Comparison of ENCODE assay signal across 19 mouse cellular contexts in genomic region chr14:22372666-22373360, GRCm38 (mm10).
DNase-seq lines count a peak whose midpoint lies in the region; ATAC-seq and TF ChIP-seq lines count a peak whose summit lies in the region.
"Had no signal": no experiment of that assay in that cellular context is flagged by ENCODE, and none has a peak within 500 bp of the region (broad histone marks: within the 10 kb centered on the region; RNA-seq: fewer than 3 reads in every experiment).

No protein-coding gene starts in this region.

- peak; percentile 52 for DNase-seq in CH12.LX (ENCODE audit: extremely low read depth)
- no peak for DNase-seq in embryonic facial prominence, embryonic 10.5 days (ENCODE audit: low spot score)
- no peak for DNase-seq in MN1 (ENCODE audit: low spot score)
- DNase-seq in cerebellum, adult 2 months: no peak
- DNase-seq: adrenal gland, adult 2 months; cerebellum, adult 9-10 months; gastrocnemius, postnatal 36 days; kidney, postnatal 36 days; layer of hippocampus, postnatal 36 days; lung, embryonic 14.5 days; lung, postnatal 4 days; retina, postnatal 1 day; thymus, adult 2 months had no signal

- no peaks in the 10 kb centered on the region for H3K79me2 ChIP-seq in CH12.LX (replicated peaks; ENCODE audit: control insufficient read depth, extremely low read depth, insufficient read depth, poor library complexity, severe bottlenecking)

- TF ChIP-seq POLR2A in CH12.LX (IDR thresholded peaks at IDR 0.05; ENCODE audit: low read depth, low read length): no peak
- TF ChIP-seq POLR2A in cerebellum, adult 2 months (IDR thresholded peaks at IDR 0.05; ENCODE audit: borderline replicate concordance, insufficient read depth, low read length): no peak

- no peak for ATAC-seq in intestine, embryonic 16.5 days
- no peak for ATAC-seq in intestine, embryonic 15.5 days
- no peak for ATAC-seq in limb, embryonic 15.5 days (ENCODE audit: insufficient number of reproducible peaks, low FRiP score, low TSS enrichment, low read depth)
- ATAC-seq: liver, embryonic 12.5 days had no signal

- no peak for TF ChIP-seq CTCF in CH12.LX (conservative IDR thresholded peaks at IDR 0.05 in 1 of 2, IDR thresholded peaks at IDR 0.05 in 1 of 2; ENCODE audit: low read depth in 2 of 2, low read length in 2 of 2)
- TF ChIP-seq CTCF in cerebellum, adult 2 months (IDR thresholded peaks at IDR 0.05; ENCODE audit: borderline replicate concordance, insufficient read depth, low read depth, low read length): no peak

- no peak; the same call in 1 of the 2 replicates for TF ChIP-seq RAD21 in CH12.LX (IDR thresholded peaks at IDR 0.05; ENCODE audit: low read depth, low read length)

- H3K4me1 ChIP-seq in intestine, embryonic 16.5 days (ENCODE audit: control insufficient read depth, insufficient read depth, low read length): no peaks in the 10 kb centered on the region
- H3K4me1 ChIP-seq in intestine, embryonic 15.5 days (replicated peaks): no peaks in the 10 kb centered on the region; the same call in 1 of the 2 replicates
- peaks cover 3 to 24% of the 10 kb centered on the region in 2 experiments; a peak in 3 of 4 replicates for H3K4me1 ChIP-seq in CH12.LX (ENCODE audit: control insufficient read depth in 1 of 2, insufficient read depth in 2 of 2)
- H3K4me1 ChIP-seq in embryonic facial prominence, embryonic 10.5 days: peaks cover 12% of the 10 kb centered on the region; the same call in 1 of the 2 replicates
- H3K4me1 ChIP-seq in limb, embryonic 15.5 days: 0 out of 2 replicates have a peak, but pooled peaks cover 8% of the 10 kb centered on the region
- H3K4me1 ChIP-seq in cerebellum, adult 2 months (ENCODE audit: control insufficient read depth, insufficient read depth, low read length): no peaks in the 10 kb centered on the region
- H3K4me1 ChIP-seq: hindbrain, embryonic 12.5 days; liver, embryonic 12.5 days had no signal

- H3K36me3 ChIP-seq in intestine, embryonic 16.5 days (ENCODE audit: control insufficient read depth, insufficient read depth, low read length): no peaks in the 10 kb centered on the region
- no peaks in the 10 kb centered on the region for H3K36me3 ChIP-seq in intestine, embryonic 15.5 days
- H3K36me3 ChIP-seq in CH12.LX (replicated peaks in 1 of 2; ENCODE audit: control insufficient read depth in 1 of 2, insufficient read depth in 1 of 2, low read length in 1 of 2): no peaks in the 10 kb centered on the region
- no peaks in the 10 kb centered on the region for H3K36me3 ChIP-seq in embryonic facial prominence, embryonic 10.5 days (replicated peaks)
- no peaks in the 10 kb centered on the region for H3K36me3 ChIP-seq in limb, embryonic 15.5 days
- H3K36me3 ChIP-seq: hindbrain, embryonic 12.5 days; liver, embryonic 12.5 days had no signal

- 0 out of 2 replicates have a peak overlapping the region, but pooled peaks have one; percentile 5 for H3K27ac ChIP-seq in intestine, embryonic 16.5 days (ENCODE audit: low read length)
- no peak overlapping the region for H3K27ac ChIP-seq in intestine, embryonic 15.5 days
- H3K27ac ChIP-seq in CH12.LX (ENCODE audit: insufficient read depth, low read depth): no peak overlapping the region
- 0 out of 2 replicates have a peak overlapping the region, but pooled peaks have one; percentile 35 for H3K27ac ChIP-seq in embryonic facial prominence, embryonic 10.5 days (replicated peaks)
- H3K27ac ChIP-seq in limb, embryonic 15.5 days: peak overlapping the region; percentile 72
- H3K27ac ChIP-seq in cerebellum, adult 2 months (ENCODE audit: insufficient read depth, low read length): no peak overlapping the region
- H3K27ac ChIP-seq: hindbrain, embryonic 12.5 days; liver, embryonic 12.5 days had no signal

- H3K9ac ChIP-seq in intestine, embryonic 16.5 days (ENCODE audit: low read depth, low read length): no peak overlapping the region
- H3K9ac ChIP-seq in intestine, embryonic 15.5 days: no peak overlapping the region
- no peak overlapping the region for H3K9ac ChIP-seq in CH12.LX (ENCODE audit: insufficient read depth, low read depth)
- H3K9ac ChIP-seq in limb, embryonic 15.5 days: no peak overlapping the region
- H3K9ac ChIP-seq: hindbrain, embryonic 12.5 days; liver, embryonic 12.5 days; lung, embryonic 14.5 days had no signal

- dilution Hi-C loops in CH12.LX (cut with MboI; ENCODE audit: extremely low pct_ligation_motif_present, extremely low pct_unique_long_range_greater_than_20kb, low sequenced_read_pairs): no loop called here

- no peaks in the 10 kb centered on the region for H3K27me3 ChIP-seq in intestine, embryonic 16.5 days (replicated peaks; ENCODE audit: control insufficient read depth, insufficient read depth, low read length)
- no peaks in the 10 kb centered on the region for H3K27me3 ChIP-seq in intestine, embryonic 15.5 days (replicated peaks)
- no peaks in the 10 kb centered on the region for H3K27me3 ChIP-seq in CH12.LX (replicated peaks)
- no peaks in the 10 kb centered on the region for H3K27me3 ChIP-seq in embryonic facial prominence, embryonic 10.5 days (replicated peaks; ENCODE audit: low read depth, poor library complexity, severe bottlenecking)
- H3K27me3 ChIP-seq in limb, embryonic 15.5 days: no peaks in the 10 kb centered on the region
- H3K27me3 ChIP-seq in cerebellum, adult 2 months (ENCODE audit: control insufficient read depth, insufficient read depth, low read length): no peaks in the 10 kb centered on the region
- H3K27me3 ChIP-seq: hindbrain, embryonic 12.5 days; liver, embryonic 12.5 days had no signal

- H3K4me2 ChIP-seq in intestine, embryonic 16.5 days (ENCODE audit: low read depth, low read length): no peak overlapping the region
- no peak overlapping the region for H3K4me2 ChIP-seq in intestine, embryonic 15.5 days (replicated peaks)
- peak overlapping the region; percentile 9; the same call in 1 of the 2 replicates for H3K4me2 ChIP-seq in CH12.LX (ENCODE audit: insufficient read depth, low read depth, poor library complexity, severe bottlenecking)
- H3K4me2 ChIP-seq in limb, embryonic 15.5 days: no peak overlapping the region
- H3K4me2 ChIP-seq: hindbrain, embryonic 12.5 days; liver, embryonic 12.5 days; lung, embryonic 14.5 days; midbrain, embryonic 11.5 days had no signal

- H3K4me3 ChIP-seq in intestine, embryonic 16.5 days (ENCODE audit: low read length): no peak overlapping the region
- no peak overlapping the region for H3K4me3 ChIP-seq in intestine, embryonic 15.5 days (replicated peaks)
- peak overlapping the region in 1 of 3 experiments; percentile 13 for H3K4me3 ChIP-seq in CH12.LX (replicated peaks in 1 of 3; ENCODE audit: low read depth in 2 of 3, low read length in 2 of 3, poor library complexity in 1 of 3)
- H3K4me3 ChIP-seq in embryonic facial prominence, embryonic 10.5 days: no peak overlapping the region
- H3K4me3 ChIP-seq in limb, embryonic 15.5 days: no peak overlapping the region
- no peak overlapping the region for H3K4me3 ChIP-seq in cerebellum, adult 2 months (replicated peaks; ENCODE audit: insufficient read depth, low read depth, low read length)
- H3K4me3 ChIP-seq: hindbrain, embryonic 12.5 days; liver, embryonic 12.5 days had no signal

- TF ChIP-seq EP300 in CH12.LX (IDR thresholded peaks at IDR 0.05; ENCODE audit: low read length): peak; percentile 75

- in situ Hi-C loops in CH12.LX (cut with MboI; ENCODE audit: low pct_ligation_motif_present, low pct_unique_long_range_greater_than_20kb, low sequenced_read_pairs): no loop called here

- H3K9me3 ChIP-seq in intestine, embryonic 16.5 days (ENCODE audit: control insufficient read depth, low read length): 0 out of 2 replicates have a peak, but pooled peaks cover 4% of the 10 kb centered on the region
- no peaks in the 10 kb centered on the region for H3K9me3 ChIP-seq in intestine, embryonic 15.5 days
- H3K9me3 ChIP-seq in CH12.LX (replicated peaks; ENCODE audit: low read length): no peaks in the 10 kb centered on the region
- H3K9me3 ChIP-seq in embryonic facial prominence, embryonic 10.5 days: no peaks in the 10 kb centered on the region
- no peaks in the 10 kb centered on the region for H3K9me3 ChIP-seq in limb, embryonic 15.5 days
- H3K9me3 ChIP-seq: hindbrain, embryonic 12.5 days; liver, embryonic 12.5 days had no signal

- WGBS in intestine, embryonic 16.5 days: 87% methylated on average over 9 of the region's 9 CpGs
- WGBS in intestine, embryonic 15.5 days: 84% methylated on average over 9 of the region's 9 CpGs
- 90% methylated on average over 9 of the region's 9 CpGs for WGBS in embryonic facial prominence, embryonic 10.5 days
- WGBS in limb, embryonic 15.5 days: 76% methylated on average over 9 of the region's 9 CpGs
- WGBS in cerebellum, adult 2 months: 63% methylated on average over 9 of the region's 9 CpGs

TF ChIP-seq in CH12.LX, 34 proteins besides CTCF, POLR2A, EP300 and RAD21:
- TF ChIP-seq ETS1 (conservative IDR thresholded peaks at IDR 0.05; ENCODE audit: low read depth, low read length) (peak; percentile 41; the same call in 1 of the 2 replicates), SMC3 (IDR thresholded peaks at IDR 0.05; ENCODE audit: low read depth, low read length) (no peak), JUN (IDR thresholded peaks at IDR 0.05; ENCODE audit: insufficient read depth, low read depth, low read length) (no peak), CHD2 (IDR thresholded peaks at IDR 0.05; ENCODE audit: low read length) (no peak), MEF2A (IDR thresholded peaks at IDR 0.05; ENCODE audit: borderline replicate concordance, low read depth, low read length) (peak; percentile 81), MAFK (IDR thresholded peaks at IDR 0.05; ENCODE audit: insufficient replicate concordance, low read length) (0 out of 2 replicates have a peak, but pooled peaks have one; percentile 24), GABPA (IDR thresholded peaks at IDR 0.05; ENCODE audit: insufficient replicate concordance, low read depth, low read length) (no peak), BHLHE40 (IDR thresholded peaks at IDR 0.05; ENCODE audit: low read depth, low read length) (peak; percentile 57; the same call in 1 of the 2 replicates), MYC (IDR thresholded peaks at IDR 0.05; ENCODE audit: low read depth, low read length) (0 out of 2 replicates have a peak, but pooled peaks have one; percentile 18), NELFE (IDR thresholded peaks at IDR 0.05; ENCODE audit: low read depth, low read length) (no peak), IRF4 (IDR thresholded peaks at IDR 0.05; ENCODE audit: low read depth, low read length) (peak; percentile 50; the same call in 1 of the 2 replicates), ZNF384 (IDR thresholded peaks at IDR 0.05; ENCODE audit: low read depth, low read length) (peak; percentile 95), KAT2A (IDR thresholded peaks at IDR 0.05; ENCODE audit: insufficient replicate concordance, low read length) (no peak)

Comparison
In these comparisons a context has a peak if more than half of its experiments do, and no peak if none do; other contexts are left out.
1. H3K27ac ChIP-seq: peak in intestine, embryonic 16.5 days (single experiment), embryonic facial prominence, embryonic 10.5 days (single experiment) and limb, embryonic 15.5 days (single experiment); none in intestine, embryonic 15.5 days (single experiment), CH12.LX (single experiment) and cerebellum, adult 2 months (single experiment).